Mouse (Mus musculus): ENCODE measurements around the gene Lin52.

Gene Lin52

DNA sequence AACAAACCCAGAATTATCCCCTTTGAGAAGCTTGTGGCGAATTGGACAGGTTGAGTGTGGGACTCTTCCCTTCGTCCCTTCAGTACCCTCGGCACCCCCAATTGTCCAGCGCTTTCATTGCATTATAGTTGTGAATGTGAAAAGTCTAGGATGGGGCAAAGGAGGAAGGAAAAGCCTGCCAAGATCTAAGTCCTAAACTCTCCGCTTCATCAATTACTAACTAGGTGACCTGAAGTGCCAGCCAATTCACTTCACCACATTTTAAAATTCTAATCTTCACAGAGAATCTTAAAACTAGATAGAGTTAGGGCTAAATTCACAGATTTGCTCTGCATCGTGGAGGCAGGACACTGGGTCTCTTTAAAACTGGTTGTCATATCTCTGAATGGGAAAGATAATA lies 3.0 kb upstream of the Lin52 start:
- no peaks in the 10 kb centered on the region for H3K36me3 ChIP-seq (ENCODE audit: control insufficient read depth, insufficient read depth, low read length, poor library complexity, severe bottlenecking)
- no peaks in the 10 kb centered on the region for H3K27me3 ChIP-seq (ENCODE audit: control insufficient read depth, insufficient read depth, low read length, poor library complexity, severe bottlenecking)
- no peak for DNase-seq (ENCODE audit: low read depth, low spot score)

DNA sequence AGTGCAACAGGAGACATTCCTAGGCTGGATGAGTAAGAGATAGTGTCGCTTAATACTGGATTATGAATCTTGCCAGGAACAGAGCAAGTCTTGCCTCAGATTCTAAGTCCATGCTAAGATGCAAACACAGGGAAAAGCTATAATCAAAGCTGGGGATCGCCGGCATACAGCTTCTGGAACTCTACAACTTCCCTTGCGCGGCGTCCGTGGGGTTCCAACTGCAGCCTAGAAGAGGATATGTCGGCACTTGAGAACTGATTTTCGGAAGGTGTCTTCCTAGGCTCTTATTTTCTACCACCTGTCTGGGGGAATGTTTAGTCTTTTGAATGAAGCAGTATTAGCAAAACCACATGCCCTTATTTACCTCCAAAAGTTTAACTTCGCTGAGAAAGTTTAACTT lies 1.3 kb upstream of the Lin52 start:
- no peak for DNase-seq (ENCODE audit: low read depth, low spot score)
- no peaks in the 10 kb centered on the region for H3K36me3 ChIP-seq (ENCODE audit: control insufficient read depth, insufficient read depth, low read length, poor library complexity, severe bottlenecking)
- H3K27me3 ChIP-seq (ENCODE audit: control insufficient read depth, insufficient read depth, low read length, poor library complexity, severe bottlenecking): no peaks in the 10 kb centered on the region; the same call in 1 of the 2 replicates

DNA sequence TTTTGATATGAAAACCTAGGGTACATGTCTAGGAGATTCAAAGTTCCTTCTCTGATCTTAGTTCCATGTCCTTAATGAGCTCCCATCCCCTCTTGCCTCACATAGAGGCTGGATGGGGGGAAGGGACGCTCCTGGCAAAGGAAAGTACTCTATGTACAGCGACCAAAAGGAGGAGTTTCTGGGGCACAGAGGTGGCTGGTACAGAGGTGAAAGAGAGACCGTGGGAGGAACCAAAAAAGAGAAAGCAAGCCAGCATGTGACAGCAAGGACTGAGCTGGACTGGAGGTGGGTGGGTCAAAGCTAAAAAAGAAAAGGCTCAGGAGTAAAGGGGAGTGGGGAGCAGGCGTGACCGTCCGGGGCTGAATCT lies 888 bp upstream of the Lin52 start:
- H3K36me3 ChIP-seq (ENCODE audit: control insufficient read depth, insufficient read depth, low read length, poor library complexity, severe bottlenecking): no peaks in the 10 kb centered on the region
- H3K27me3 ChIP-seq (ENCODE audit: control insufficient read depth, insufficient read depth, low read length, poor library complexity, severe bottlenecking): no peaks in the 10 kb centered on the region; the same call in 1 of the 2 replicates
- no peak for DNase-seq (ENCODE audit: low read depth, low spot score)

DNA sequence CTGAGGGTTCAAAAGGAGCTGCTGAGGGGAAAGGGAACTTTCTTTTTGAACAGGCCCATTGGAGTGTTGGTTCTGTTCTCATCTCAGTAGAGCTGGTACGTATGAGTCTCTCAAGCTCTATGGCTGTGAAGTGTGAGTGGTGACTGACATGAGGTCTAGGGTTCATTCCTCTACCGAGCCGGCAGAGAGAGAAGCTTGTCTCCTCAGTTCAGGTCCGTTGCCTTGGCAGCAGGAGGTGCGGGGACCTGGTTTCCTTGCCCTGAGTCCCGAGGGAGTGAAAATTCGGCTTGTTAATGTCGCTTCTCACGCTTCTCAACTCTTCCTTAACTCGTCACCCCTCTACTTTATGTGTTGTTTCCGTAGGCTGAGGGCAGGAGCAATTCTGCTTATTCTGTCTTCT lies 579 bp downstream of the Lin52 start:
- Histone ChIP-seq H3K27me3 (ENCODE audit: control insufficient read depth, insufficient read depth, low read length, poor library complexity, severe bottlenecking) (no peaks in the 10 kb centered on the region; the same call in 1 of the 2 replicates), H3K36me3 (ENCODE audit: control insufficient read depth, insufficient read depth, low read length, poor library complexity, severe bottlenecking) (no peaks in the 10 kb centered on the region)
- DNase-seq (ENCODE audit: low read depth, low spot score): peak; percentile 58

DNA sequence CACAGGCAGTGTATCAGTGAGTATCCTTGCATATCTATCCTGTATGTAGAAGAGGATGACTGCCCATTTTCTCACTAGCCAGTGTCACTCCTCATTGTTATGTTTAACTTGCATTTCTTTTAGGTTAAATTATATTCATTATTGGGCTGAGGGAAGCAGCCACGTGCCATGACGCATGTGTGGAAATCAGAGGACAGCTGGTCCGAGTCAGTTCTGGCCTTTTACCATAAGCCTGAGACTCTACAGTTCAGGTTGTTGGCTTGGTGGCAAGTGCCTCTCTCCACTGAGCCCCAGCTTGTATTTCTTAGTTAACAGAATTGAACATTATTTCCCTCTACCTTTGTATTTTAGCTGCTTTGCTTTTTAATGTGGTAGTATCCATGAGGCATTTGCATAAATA lies 5.7 kb downstream of the Lin52 start:
- peaks cover 9% of the 10 kb centered on the region for H3K36me3 ChIP-seq (ENCODE audit: control insufficient read depth, insufficient read depth, low read length, poor library complexity, severe bottlenecking)
- H3K27me3 ChIP-seq (ENCODE audit: control insufficient read depth, insufficient read depth, low read length, poor library complexity, severe bottlenecking): no peaks in the 10 kb centered on the region; the same call in 1 of the 2 replicates
- no peak for DNase-seq (ENCODE audit: low read depth, low spot score)

DNA sequence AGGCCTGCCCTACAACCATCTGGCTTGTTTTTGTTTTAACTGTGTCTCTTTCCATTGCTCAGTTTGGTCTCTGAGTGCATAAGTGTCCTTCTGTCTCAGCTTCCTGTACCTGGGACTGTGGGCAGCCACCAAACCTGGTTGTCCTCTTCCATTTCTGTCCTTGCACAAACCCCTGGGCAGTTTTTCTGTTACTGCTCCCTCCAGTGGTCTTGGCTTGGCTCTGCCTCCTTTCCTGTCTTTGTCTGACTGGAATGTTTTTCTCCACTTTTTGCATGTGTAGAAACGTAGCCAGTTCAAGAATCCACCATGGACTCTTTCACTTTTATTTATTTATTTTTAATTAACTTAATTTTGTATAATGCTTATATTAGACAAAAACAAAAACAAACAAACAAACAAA lies 8.6 kb downstream of the Lin52 start:
- Histone ChIP-seq H3K36me3 (ENCODE audit: control insufficient read depth, insufficient read depth, low read length, poor library complexity, severe bottlenecking) (peaks cover 13% of the 10 kb centered on the region), H3K27me3 (ENCODE audit: control insufficient read depth, insufficient read depth, low read length, poor library complexity, severe bottlenecking) (no peaks in the 10 kb centered on the region)
- no peak for DNase-seq (ENCODE audit: low read depth, low spot score)

DNA sequence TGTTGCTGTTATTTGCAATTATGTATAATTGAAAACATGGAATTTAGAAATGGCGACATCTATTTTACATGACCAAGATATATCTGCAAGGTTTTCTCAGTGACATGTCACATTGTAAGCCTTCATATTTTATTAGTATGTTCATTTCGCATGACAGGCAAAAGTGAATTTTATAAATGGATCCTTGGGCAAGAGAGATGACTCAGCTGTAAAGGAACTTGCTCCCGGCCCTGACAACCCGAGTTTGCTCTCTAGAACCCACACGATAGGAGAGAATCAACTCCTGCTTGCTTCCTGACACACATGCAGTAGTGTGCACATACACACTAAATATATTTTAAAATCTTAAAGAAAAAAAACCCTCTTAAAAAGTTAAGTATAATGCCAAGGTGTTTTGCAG lies 10.2 kb downstream of the Lin52 start:
- H3K36me3 ChIP-seq (ENCODE audit: control insufficient read depth, insufficient read depth, low read length, poor library complexity, severe bottlenecking): peaks cover 13% of the 10 kb centered on the region
- DNase-seq (ENCODE audit: low read depth, low spot score): no peak
- no peaks in the 10 kb centered on the region for H3K27me3 ChIP-seq (ENCODE audit: control insufficient read depth, insufficient read depth, low read length, poor library complexity, severe bottlenecking)

DNA sequence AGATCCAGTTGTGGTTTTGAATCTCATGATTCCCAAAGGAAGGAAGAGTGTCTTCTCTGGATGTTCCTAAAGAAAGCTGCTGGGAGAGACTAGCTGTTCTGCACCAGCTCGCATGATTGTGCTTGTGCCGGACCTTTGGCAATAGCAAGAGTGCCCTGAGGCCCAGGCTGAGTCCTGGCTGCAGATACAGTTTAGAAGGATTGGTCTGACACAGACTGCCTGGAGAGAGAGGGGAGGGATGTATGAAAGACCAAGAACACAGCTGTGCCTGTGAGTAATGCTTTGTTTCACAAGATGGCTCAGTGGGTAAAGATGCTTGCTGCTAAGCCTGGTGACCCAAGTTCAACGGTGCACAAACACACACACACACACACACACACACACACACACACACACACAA lies 11.6 kb downstream of the Lin52 start:
- no peak for DNase-seq (ENCODE audit: low read depth, low spot score)
- H3K36me3 ChIP-seq (ENCODE audit: control insufficient read depth, insufficient read depth, low read length, poor library complexity, severe bottlenecking): peaks cover 13% of the 10 kb centered on the region

DNA sequence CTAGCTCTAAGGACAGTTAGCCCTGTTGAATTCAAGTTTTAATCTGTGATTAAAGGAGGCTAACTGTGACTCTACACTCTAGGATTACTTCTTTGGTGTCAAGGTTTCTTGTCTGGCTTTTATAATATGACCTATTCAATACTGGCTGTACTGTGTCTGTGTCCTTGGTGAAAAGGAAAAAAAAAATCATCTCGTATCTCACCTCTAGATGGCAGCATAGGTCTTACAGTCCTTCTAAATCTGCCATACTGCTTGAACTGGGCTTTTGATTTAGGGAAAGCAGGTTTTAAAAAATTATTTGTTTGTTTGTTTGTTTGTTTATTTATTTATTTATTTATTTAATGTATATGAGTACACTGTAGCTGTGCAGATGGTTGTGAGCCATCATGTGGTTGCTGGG lies 17.5 kb downstream of the Lin52 start:
- Histone ChIP-seq H3K27me3 (ENCODE audit: control insufficient read depth, insufficient read depth, low read length, poor library complexity, severe bottlenecking) (no peaks in the 10 kb centered on the region), H3K36me3 (ENCODE audit: control insufficient read depth, insufficient read depth, low read length, poor library complexity, severe bottlenecking) (peaks cover 5% of the 10 kb centered on the region; the same call in 1 of the 2 replicates)
- peak; percentile 74 for DNase-seq (ENCODE audit: low read depth, low spot score)

More for the DNA sequence above, 11.6 kb downstream of the Lin52 start:
- no peaks in the 10 kb centered on the region for H3K27me3 ChIP-seq (ENCODE audit: control insufficient read depth, insufficient read depth, low read length, poor library complexity, severe bottlenecking)

DNA sequence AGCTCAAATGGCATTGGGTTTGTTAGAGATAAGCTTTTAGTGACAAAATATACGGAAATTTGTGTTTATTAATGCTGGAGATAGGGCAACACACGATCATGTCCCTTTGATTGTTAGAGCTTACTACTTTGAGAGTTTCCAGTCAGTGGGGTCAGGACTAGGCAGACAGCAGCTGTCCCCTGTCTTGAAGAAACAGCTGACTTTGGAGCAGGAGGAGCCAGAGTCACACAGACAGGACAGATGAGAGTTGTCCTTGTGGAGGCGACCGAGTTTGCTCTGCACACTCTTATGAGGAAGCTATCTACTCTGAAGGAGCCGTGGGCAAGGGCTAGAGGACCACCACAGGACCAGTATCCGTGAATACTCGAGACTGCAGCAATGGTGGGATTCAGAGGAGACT lies 27.7 kb downstream of the Lin52 start:
- H3K27me3 ChIP-seq (ENCODE audit: control insufficient read depth, insufficient read depth, low read length, poor library complexity, severe bottlenecking): no peaks in the 10 kb centered on the region
- DNase-seq (ENCODE audit: low read depth, low spot score): no peak
- H3K36me3 ChIP-seq (ENCODE audit: control insufficient read depth, insufficient read depth, low read length, poor library complexity, severe bottlenecking): no peaks in the 10 kb centered on the region

DNA sequence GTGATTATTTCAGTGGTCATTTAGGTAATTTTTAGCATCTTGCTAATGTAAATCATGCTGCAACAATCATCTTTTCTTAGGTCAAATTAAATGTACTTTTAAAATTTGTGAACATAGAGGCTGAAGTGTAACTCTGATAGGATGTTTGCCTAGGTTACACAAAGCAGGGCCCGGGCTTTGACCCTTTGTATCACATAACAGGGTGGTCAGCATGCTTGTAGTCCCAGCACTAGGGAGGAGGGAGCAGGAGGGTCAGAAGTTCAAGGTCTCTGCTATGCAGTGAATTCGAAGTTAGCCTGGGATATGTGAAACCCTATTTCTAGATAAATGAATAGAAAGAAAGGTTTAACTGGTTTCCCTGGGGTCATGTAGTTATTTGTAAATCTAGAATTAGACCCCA lies 30.0 kb downstream of the Lin52 start:
- no peak for DNase-seq (ENCODE audit: low read depth, low spot score)
- Histone ChIP-seq H3K27me3 (ENCODE audit: control insufficient read depth, insufficient read depth, low read length, poor library complexity, severe bottlenecking) (no peaks in the 10 kb centered on the region), H3K36me3 (ENCODE audit: control insufficient read depth, insufficient read depth, low read length, poor library complexity, severe bottlenecking) (no peaks in the 10 kb centered on the region)

DNA sequence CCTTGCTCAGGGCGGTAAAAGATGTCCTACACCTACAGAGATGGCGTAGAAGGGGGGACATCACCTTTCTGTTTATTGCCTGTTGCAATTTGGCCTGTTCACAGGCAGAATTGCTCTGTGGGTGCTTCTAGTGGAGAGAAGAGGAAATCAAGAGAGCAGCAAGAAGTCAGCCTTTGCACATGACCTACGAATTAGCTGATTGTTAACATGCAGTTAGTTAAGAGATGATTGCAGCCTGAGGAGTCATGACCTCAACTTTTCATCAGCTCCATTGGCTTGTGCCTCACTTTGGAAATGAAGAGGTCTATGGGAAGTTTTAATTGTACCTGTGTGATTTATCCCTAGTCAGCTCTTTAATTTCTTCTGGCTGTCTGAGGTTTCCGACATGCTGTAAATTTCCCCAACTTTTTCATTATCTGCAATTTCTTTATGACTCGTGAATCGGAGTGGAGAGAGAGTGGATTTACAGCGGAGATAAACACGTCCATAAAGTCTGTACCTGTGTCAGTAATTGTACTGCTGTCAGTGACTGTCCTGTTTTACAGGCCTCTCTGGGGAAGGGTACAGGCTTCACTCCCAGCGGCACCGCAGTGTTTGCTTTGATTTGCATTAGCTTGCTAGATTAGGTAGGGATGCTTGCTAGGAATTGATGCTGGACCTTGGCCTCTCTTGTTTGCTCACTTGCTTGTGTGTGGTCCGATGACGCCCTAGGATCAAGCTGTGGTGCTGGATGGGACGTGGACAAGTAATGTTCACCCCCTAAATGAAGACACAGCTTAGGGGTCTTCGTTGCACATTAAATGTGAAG lies 31.8 kb downstream of the Lin52 start:
- DNase-seq (ENCODE audit: low read depth, low spot score): no peak
- Histone ChIP-seq H3K27me3 (ENCODE audit: control insufficient read depth, insufficient read depth, low read length, poor library complexity, severe bottlenecking) (no peaks in the 10 kb centered on the region), H3K36me3 (ENCODE audit: control insufficient read depth, insufficient read depth, low read length, poor library complexity, severe bottlenecking) (no peaks in the 10 kb centered on the region)

DNA sequence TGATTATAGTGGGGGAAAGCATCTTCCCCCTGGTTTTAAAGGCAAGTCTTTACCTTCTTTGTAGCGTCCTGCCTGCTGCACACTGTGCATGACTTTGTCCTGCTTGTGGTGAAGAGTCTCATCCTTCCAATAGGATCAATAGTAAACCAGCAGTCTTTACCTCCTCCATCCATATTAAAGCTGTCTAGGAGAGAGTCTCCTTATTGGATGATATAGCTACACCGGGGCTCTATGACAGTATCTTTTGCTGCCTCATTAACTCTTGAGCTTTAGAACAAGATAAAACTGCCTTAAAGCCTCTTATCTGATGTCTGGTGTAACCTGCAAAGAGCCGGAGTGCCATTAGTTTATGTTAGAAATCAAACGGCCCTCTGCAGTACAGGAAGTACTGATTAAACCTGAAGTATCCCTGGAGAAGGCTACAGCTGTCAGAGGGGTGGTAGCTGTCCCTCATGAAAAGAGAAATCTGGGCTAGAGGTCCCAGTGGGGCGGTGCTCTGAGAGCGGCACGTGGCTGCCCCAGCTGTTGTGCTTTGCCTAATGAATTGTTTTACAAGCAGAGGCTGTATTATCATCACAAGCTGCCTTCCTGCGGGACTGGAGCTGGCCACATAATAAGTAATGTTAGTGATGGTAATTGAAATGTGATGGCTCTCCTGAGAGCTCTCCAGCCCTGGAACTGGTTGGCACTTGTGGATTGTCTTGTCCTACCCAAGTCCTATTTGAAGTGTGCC lies 36.3 kb downstream of the Lin52 start:
- DNase-seq (ENCODE audit: low read depth, low spot score): no peak
- no peaks in the 10 kb centered on the region for H3K36me3 ChIP-seq (ENCODE audit: control insufficient read depth, insufficient read depth, low read length, poor library complexity, severe bottlenecking)
- no peaks in the 10 kb centered on the region for H3K27me3 ChIP-seq (ENCODE audit: control insufficient read depth, insufficient read depth, low read length, poor library complexity, severe bottlenecking)

DNA sequence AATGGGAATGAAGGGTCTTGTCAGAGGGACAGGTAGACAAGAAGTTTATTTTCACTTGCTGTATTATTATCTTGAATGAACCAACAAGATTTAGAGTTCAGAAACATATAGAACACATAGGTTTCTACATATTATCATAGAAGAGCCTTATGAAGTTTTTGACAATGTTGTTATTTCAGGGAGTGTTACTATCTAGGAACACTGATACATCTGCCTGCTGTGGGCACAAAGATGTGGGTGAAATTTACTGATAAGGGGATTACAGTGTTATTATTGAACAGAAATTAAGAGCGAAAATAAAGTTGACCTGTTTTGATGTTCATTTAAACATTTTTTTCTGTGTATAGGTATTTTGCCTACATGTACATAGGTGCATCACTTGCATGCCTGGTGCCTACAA lies 45.6 kb downstream of the Lin52 start:
- H3K36me3 ChIP-seq (ENCODE audit: control insufficient read depth, insufficient read depth, low read length, poor library complexity, severe bottlenecking): no peaks in the 10 kb centered on the region
- no peak for DNase-seq (ENCODE audit: low read depth, low spot score)
- no peaks in the 10 kb centered on the region for H3K27me3 ChIP-seq (ENCODE audit: control insufficient read depth, insufficient read depth, low read length, poor library complexity, severe bottlenecking)

DNA sequence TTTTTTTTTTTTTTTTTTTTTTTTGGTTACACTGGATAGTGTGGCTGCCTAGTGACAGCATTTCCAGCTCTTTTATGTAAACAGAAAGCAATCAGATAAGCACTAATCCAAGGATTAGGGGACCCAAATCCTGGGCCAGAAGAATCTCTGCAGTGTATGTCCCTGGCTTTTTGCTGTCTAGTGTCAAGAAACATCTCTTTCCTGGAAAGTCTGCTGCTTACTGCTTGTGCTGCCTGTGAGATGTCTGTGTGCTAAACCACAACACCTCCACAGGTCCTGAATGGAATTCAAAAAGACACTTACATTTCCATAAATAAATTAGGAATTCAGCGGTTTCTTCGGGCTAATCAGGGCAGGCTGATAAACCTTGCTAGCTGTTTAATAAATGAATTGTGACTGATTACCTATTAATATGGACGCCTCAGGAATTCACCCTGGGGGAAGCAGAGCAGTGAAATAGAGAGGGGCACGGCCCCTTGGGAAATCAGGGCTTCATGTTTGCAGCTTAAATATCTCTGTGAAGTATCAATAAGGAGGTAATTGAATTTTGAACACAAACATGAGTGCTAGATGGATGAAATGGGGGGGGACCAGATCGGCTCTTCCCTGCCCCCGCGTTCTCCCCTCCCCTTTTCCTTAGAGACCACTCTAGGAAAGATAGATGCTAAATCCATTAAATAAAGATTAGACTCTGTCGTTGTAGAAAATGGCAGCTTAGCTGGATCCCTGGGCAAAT lies 49.5 kb downstream of the Lin52 start:
- H3K27me3 ChIP-seq (ENCODE audit: control insufficient read depth, insufficient read depth, low read length, poor library complexity, severe bottlenecking): no peaks in the 10 kb centered on the region
- no peak for DNase-seq (ENCODE audit: low read depth, low spot score)
- 0 out of 2 replicates have a peak, but pooled peaks cover 1% of the 10 kb centered on the region for H3K36me3 ChIP-seq (ENCODE audit: control insufficient read depth, insufficient read depth, low read length, poor library complexity, severe bottlenecking)
